Mouse (Mus musculus) lung, adult 2 months (tissue): ENCODE measurements at regions not wholly inside any gene's neighbourhood (a gene's known extent, or its start where the extent isn't known, plus 50 kb on each side); places are given as distances from the start of the nearest gene placed in this dataset.

Source experiments
- CTCF ChIP-seq: fragments of 200-500 bp; IDR thresholded peaks from 2 replicates; pipeline ENCODE4 v1.5.1; 2011; ENCODE audit warnings: mild to moderate bottlenecking, low read length, control low read depth; ENCODE audit not compliant: insufficient read depth
- POLR2A ChIP-seq: fragments of 200-500 bp; IDR thresholded peaks from 2 replicates; pipeline ENCODE4 v1.6.1; 2011; ENCODE audit warnings: low read depth, mild to moderate bottlenecking, control low read depth, low read length, borderline replicate concordance; ENCODE audit errors: extremely low read depth

DNA sequence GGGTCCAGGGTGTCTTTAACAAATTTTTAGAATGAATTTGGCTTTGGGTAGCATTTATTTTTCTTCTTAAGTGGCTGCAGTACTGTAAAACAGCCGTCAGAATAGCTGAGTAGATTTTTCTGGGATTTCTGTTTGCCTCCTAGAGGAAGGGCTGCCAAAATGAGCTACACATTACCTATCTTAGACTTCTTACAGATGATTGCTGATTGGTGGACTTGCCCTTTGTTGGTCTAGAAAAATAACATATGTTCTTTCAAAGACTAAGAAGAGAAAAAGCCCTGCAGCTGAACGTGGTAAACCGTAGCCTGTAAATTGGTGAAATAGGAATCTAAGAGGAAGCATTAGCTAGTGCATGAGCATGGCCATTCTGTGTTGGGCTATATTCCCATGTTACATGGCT, 276.7 kb upstream of the Mms22l start:
- TF ChIP-seq CTCF (no peak), POLR2A (no peak)
